Mouse (Mus musculus) kidney, adult 18-20 months (tissue): ENCODE results near the gene Msi2.

Experiments used
- DNase-seq: peaks from one replicate; pipeline ENCODE4 v3.0.0; 2021

The Msi2 gene

DNA sequence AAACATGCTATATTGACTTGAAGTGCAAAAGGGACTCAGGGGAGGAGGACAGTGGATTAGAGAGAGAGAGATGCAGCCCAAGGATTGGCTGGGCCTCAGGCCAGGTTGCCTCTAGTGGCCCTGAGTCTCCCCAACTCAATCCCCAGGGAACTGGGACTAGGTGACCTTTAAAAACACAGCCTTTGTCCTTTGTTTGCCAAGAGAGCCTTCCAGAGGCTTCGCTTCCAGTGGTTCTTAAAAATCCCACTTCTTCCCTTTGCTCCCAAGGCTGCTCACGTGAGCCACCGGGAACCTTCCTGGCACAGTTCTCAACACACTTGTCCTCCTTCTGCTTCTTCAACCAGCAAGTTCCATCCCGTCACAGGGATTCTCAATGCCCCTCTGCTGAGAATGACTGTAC, 159.6 kb downstream of the Msi2 start:
- peak; percentile 42 for DNase-seq

DNA sequence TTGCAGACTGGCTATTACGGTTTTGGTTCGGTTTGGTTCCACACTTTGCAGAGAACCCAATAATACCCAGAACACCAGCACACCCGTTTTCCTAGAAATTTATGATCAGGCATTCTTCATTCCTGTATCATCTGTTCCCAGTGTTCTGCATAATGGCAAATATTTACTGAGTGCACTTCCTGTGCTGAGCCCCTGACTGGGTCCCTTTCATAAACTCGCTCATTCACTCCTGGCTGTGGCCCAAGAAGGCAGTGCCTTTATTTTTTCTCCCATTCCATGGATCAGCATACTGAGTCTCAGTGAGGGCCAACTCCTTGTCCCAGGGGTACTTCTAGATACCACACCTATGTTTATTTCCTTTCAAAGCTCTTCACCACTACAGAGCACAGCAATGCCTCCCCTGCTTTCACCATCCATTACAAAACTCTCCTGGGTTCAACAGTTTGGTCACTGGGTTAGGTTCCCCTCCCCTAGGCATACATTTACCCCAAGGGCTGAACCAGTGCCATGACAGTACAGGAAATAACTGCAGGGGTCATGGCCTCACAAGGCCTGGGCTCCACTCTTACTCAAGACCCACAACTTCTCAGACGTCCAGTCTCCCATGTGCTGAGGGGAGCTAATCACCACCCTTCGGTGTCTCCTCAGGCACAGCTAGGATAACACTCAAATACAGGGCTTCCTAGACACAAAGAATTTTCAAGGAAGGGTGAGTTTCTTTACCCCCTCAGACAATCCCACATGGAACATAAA, 160.3 kb downstream of the Msi2 start:
- no peak for DNase-seq

DNA sequence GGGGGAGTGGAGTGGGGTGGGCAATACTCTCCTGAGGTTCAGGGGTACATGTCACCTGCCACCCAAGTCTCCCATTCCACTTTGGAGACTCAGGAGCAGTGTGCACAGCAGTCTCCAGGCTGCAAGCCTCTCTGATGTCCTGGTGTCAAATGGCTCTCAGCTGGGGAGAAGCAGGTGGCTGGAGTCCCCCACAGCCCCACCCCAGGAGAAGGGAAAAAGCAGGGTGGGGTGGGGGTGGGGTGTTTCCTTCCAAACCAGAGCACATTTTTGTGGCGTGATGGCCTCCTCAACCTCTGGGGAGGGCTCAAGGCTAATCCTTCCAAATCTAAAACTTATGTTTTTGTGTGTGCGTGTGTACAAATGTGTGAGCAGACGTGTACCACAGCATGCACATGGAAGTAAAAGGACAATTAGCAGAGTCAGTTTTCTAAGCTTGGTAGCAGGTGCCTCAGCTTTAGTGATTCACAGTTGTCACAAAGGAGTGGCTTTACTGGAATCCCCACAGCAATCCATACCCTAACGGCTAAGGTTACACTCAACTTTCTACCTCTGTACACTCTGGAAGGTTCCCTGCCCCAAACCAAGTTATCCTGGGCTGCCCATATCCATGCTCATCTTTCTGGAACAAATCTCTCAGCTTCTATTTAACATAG, 161.1 kb downstream of the Msi2 start:
- DNase-seq = no peak

DNA sequence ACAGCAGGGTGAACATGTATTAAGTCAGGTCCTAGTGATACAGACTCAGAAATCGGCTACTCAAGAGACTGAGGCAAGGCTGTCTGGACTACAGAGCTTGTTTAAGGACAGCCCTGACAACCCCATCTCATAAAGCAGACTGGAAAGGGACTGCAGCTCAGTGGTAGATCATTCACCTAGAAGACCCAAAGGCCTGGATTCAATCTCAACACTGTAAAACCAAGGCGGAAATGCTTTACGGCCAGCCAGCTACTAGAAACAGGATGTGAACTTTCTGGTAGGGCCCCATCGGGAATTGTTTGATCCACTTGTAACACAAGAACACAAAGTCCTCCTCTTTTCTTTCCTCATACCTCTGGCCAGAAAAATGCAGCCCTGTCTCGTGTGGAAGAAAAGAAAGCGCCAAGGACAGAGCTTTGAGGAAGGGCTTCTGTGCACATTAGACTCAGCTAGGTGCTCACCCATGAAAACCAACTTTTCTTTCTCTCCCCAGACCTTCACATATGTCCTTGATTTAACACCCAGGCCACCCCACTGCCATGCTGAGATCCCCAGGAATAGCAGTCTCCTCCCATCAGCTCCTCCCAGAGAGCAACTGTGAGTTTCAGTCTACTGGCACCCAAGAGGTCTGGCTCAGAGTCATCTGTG, 162.3 kb downstream of the Msi2 start:
- peak; percentile 60 for DNase-seq

DNA sequence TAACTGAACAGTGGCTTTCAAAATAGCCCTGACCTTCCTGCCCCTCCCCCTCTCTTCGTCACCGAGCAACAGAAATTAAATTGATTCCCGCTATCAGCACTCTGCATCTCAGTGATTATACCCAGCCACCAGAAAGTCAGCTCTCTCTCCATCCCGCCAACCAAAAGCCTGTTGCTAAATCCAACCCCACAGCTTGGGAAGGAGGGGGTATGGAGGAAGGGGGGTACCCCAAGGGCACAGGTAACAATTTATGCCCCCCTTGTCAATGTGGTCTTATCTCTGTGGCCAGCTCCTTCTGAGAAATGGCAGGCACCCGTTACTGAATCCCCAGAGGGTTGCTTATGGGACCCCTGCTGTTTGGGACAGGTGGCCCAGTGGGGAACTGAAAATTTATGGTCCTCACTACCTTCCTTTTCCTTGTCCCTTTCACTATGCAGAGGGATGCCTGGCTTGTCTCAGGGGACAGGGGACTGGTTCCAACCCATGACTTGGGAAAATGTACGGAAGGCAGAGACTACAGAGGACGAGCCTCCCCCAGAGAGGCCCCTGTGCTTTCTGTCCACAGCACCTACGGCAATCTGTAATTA, 163.0 kb downstream of the Msi2 start:
- no peak for DNase-seq

DNA sequence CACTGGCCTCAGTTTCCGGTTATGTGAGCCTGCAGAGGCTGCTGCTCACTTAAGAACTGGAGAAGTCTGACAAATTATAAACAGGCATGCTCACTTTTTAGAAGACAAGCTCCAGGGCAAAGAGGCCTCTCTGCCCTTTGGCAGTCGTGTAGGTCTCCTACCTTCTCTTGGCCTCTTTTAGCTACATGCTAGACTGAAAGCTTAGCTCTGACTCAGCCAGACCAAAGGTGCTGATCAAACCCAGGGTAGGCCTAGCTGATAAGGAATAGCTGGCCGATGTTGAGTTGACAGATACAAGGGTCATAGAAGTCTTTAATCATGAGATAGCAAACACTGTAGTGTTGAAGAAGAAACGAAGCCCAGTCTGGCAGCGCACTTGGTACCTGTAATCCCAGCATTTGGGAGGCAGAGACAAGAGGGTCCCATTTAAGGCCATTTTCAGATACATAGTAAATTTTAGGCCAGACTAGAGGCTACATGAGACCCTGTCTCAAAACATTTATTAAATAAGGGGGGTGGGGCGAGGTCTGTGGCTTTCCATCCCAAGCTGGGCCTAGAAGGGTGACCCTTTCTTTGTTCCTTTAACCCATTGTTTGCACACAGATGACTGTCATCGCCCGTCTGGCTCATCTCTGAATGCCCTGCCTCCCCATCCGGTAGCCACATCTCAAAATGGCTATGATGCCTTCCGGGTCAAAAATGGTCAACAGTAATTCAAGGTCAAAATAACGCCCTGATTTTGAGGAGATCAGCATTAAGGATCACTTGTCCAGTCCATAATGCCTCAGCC, 164.6 kb downstream of the Msi2 start:
- DNase-seq = no peak

DNA sequence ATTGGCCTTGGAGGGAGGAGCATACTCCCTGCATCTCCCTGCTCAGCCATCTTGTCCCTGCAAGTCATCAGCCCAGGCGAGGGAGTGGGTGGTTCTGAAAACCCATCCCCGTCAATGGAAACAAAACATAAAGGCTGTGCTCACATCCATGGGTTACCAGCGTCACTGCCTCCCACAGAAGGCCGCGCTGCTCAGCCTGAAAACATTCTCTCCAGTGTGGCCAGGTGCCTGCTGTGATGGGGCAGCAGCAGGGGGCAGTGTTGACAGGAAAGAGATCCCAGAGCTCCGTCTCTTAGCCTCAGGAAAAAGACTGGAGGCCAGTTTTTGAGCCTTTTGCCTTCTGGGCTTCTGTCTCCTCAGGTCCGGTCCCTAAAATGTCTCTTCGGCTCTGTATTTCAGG, 165.3 kb downstream of the Msi2 start:
- DNase-seq = peak; percentile 84

DNA sequence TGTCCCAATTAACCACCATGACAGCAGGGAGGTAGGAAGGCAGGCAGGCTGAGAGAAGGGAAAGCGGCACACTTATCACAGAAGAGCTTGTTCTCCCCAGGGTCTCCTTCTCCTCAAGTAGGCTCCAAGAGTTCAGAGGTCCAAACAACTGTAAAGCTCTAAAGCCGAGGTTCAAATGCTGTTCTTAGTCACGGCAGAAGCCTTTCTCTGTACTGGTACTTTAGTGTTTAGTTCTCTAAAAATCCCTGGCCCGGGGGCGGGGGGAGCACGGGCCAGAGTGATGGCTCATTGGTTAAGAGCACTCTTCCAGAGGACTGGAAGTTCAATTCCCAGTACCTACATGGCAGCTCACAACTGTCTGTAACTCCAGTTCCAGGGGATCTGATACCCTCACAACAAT, 165.9 kb downstream of the Msi2 start:
- DNase-seq = no peak

DNA sequence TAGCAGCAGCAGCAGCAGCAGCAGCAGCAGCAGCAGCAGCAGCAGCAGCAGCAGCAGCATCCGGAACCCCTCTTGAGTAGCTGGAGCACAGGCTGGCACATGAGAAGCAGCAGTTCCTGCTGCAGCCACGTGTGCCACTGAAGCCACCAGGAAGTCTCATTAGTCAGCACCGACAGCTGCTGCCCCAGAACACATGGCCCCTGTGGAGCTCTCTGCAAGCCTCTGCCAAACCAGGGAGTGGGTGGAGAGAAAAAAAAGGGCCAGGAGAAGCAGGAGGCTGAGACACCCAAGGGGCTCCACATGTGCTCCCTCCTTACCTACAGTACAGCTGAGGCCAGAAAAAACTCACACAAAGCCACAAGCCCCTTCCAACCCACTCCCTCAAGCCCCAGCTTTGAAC, 167.3 kb downstream of the Msi2 start:
- peak; percentile 47 for DNase-seq

DNA sequence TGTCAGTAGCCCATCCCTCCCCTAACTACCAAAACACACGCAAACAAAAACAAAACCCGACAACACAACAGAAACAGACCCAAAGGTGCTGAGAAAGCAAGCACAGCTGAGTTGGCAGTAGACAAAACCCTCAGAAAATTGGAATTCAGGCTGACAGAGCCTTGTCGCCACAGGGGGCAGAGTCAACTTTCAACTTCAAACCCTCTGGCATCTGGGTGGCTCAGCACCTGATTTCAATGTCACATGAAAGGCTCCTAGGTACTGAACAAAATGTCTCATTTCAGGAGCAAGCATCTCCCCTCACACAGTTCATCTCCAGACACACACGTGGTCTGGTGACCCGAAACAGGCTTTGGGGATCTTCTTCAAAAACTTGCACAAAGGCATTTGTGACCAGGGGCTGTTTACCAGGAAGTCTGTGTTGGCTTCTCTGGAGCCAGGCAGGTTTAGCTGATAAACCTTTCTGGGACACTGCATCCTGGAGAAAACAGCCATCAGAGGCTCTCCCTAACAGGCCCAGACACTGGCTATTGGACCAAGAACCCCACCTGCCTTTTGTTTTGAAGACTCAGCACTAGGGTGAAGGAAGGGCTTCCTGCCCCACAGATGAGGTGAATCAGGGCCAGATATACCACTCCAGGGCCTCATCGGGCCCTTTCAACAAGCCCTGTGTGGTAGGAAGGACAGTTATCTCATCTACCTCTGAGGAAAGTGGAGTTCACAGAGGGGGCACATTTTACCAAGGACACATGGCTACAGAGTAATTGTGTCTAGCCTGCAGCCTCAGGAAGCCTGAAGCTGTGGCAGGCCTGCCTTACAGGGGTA, 168.0 kb downstream of the Msi2 start:
- DNase-seq = peak; percentile 39

DNA sequence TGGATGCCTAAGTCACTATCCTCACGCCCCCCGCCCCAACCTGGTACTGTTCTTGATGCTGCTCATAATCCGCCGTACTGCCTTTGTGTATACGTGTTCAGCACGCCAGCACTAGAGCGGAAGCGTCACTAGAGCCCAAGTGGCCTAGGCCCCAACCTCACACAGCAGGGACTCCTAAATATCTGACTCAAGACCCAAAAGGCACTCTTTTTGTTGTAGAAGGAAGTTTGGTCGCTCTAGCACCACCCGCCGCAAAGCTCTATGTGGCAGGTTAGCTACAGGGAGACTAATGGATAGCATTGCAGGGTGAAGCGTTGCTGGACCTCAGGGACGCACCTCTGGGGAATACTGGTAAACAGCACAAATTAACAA, 168.8 kb downstream of the Msi2 start:
- no peak for DNase-seq

DNA sequence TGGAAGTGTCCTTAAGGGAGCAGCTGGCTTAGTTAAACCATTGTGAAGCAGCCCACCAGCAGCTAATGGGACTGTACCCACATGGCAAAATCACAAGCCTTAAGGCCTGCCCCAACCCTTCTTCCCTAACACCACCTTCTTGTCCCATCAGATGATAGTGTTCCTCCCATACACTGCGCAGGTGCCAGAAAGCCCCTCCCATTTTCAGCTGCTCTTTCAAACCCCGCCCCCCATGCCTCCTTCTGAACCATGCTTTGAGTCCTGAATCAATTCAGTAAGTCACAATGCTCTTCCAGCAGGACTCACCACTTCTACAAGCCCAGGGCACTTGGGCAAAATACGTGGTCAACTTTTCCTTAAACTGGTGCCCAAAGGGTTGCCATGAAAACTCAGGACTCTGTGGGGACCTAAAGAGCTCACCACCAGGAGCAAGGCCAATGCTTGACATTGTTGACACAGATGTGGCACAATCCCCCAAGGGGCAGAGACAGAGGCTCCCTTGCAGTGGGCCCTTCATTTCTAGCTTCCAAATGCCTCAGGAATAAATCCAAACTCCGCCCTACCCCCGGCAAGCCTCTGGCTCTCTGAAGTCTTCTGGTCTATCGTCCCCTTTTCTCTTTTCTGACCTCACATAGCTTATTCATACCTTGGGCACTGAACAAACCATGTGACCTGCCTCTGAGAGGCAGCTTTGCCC, 169.3 kb downstream of the Msi2 start:
- no peak for DNase-seq

DNA sequence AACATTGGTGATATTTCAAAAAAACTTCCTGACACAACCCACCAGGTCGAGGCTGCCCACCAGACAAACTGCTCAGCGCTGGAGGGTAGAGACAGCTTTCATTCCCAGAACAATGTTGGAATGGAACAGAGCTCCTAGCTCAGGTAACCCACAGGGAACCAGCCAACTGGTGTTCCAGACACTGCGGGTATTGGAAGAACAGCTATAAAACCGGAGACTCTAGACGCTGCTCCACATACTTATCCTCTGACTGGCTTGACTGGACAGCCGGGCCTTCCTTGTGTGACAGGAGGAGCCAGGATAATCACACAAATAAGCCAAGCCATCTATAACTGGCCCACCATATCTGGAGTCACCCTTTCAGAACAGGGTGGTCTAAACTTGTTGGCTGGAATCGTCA, 169.9 kb downstream of the Msi2 start:
- no peak for DNase-seq

DNA sequence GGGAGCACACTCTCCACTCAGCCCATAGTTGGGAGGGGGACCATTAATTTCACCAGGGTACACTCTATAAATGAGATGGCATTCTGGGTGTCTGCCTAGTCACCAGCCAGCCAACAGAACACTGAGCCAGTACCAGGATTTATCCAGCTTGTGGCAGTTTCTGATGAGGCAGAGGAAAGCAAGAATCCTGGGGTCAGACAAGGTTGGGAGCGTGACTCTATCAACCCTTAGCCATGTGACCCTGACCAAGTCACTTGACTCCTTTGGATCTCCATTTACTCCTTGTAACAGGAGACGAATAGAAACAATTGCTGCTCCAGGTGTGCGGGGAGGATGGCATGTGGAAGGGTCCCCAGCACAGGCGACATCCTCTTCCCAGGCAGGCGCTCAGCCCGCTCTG, 174.5 kb downstream of the Msi2 start:
- no peak for DNase-seq

DNA sequence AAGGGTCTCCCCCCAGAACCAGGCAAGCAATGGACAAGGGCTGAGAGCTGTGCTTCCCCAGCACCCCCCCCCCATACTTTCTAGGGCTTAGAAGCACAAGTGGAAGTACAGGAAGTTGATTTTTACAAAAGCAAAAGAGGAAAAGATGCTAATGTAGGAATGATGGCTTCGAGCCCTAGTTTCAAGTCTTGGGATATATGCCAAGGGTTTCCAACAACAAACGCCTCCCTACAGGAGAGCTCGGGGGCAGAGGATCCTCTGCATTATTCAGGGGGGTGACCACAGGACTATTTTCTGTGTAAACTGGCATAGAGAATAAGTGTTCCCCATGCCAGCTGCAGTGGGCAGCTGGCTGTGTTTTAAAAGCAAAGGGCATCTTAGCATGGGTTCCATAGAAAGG, 175.5 kb downstream of the Msi2 start:
- DNase-seq = no peak

DNA sequence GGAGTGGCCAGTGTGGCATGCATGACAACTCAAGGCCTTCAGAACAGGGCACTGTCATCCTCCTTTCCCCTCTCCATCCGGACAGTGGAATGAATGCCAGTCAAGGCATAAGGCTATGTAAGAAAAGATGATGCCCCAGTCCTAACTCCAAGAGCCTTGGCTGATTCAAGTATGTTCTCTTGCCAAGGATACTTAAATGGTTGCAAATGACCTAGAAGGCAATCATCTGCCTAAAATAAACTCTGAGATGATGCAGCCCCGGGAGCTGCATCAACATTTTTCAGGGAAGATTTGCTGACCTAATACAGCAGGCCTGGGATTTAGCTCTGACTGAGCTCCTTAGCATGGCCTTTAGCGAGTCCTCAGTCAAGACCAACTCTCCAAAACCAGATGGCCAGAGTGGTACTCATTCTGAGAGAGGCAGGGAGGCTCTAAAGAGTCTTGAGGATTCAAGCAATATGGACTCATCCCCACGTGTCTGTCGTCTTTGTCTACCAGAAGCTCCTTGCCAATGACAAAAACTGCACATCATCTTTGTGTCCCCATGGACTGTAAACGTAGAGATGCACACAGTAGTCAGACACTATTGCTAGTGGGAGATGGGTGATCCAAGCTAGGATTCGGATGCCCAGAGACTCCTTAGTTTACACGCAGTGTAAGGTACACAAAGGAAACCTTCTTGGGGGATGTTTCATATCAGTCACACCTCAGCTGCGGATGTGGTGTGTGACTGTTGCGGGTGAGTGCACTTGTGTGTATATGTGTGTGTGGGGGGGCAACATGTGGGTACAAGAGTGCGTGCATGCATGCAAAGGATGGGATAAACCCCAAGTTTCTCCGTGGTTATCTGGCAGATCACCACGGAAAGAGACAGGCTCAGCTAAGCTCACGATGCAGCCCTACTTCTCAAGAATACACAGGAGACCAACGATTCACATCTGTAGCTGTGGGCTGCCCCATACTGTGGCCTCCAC, 176.4 kb downstream of the Msi2 start:
- DNase-seq = no peak

DNA sequence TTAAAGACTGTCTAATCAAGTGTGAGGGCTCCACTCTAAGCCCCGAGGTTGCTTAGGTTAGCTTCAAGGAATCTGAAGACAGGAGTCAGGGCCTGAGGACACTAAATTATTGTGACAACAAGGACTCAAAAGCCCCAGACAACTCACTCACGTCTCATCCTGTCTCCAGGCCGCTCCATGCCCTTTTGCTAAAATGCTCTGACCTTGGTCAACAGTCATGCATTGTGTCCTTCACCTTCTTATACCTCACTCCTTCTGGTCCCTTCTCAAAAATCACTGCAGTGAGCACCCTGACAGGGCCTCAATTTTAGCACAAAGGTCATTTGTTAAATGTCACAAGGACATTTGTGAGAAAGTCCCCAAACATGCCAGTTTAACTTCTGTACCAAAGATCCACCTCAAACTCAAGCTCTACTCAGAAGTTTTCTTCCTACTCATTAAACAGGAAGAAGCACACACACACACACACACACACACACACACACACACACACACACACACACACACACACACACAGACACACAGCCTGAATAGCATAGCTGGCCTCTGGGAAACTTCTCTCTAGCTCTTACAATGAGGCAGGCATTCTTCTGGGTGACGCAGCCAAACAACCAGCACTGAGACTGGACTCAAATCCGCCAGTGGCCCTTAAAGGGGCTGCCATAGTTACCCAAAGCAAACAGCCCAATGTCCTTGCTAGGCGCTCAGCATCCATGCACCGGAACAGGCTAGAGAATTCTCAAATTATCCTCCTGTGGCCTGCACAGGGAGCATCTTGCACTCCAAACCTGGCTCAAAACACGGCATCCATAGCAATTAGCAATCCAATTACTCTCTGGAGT, 178.5 kb downstream of the Msi2 start:
- no peak for DNase-seq

DNA sequence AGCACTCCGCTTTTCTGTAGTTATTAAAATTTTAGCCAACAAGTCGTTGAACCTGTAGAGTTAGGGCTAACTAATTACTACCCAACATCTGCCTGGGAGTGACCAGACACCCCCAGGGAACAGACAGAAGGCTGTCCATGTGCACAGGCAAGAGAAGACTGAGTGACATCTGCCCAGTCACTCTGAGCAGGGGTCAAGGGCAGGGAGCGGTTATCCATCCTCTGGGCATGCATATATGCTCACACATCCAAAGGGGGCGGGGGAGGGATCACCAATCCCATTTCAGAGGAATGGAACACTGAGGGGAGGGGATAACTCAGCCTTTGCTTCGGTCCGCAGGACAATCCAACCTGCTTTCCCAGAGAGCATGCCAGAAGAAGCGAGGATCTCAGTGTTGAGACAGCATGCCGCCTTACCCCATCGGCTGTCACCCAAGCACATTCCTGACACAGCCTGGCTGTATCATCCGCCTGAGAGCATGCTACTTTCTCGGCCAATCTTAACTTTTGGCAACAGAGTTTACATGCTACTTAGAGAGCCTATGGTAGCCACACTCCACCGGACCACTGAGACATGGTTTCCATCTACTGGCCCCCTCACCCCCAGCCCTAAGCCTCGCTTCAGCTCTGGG, 179.5 kb downstream of the Msi2 start:
- DNase-seq = no peak

DNA sequence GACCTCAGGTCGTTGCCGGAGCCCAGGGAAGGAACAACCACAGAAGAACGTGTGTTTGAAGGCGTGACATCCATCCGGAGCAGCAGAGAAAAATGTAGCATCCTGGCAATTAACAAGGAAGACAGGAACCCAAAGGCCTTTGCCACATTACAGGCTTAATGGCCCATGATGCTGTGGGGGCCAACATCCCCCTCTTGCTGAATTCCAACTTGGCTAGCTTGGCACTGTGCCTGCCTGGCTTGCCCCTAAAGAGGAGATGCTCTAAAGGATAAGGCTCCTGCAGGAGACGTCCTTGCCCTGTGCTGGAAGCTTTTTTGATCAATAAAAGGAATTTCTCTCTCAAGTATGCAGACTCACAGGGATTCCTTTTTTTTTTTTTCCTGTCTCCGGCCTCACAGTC, 181.0 kb downstream of the Msi2 start:
- DNase-seq = no peak
